Comparison of ENCODE assay signal across 7 mouse cellular contexts in genomic region chr11:79994271-79994988, GRCm38 (mm10). TPM values are rescaled to one million over a fixed set of nuclear protein-coding genes. Genes with fewer than 3 reads are reported as not detected.
DNase-seq lines count a peak whose midpoint lies in the region; ATAC-seq lines count a peak whose summit lies in the region.

No protein-coding gene starts in this region.

- H3K27me3 ChIP-seq in lung, embryonic 16.5 days (ENCODE audit: control insufficient read depth, insufficient read depth, low read depth, low read length), result no peaks in the 10 kb centered on the region
- H3K27me3 ChIP-seq in embryonic facial prominence, embryonic 15.5 days, result no peaks in the 10 kb centered on the region
- H3K27me3 ChIP-seq in limb, embryonic 13.5 days, result no peaks in the 10 kb centered on the region
- H3K27me3 ChIP-seq in stomach, embryonic 16.5 days (ENCODE audit: control insufficient read depth, insufficient read depth, low read length), result no peaks in the 10 kb centered on the region

- peak overlapping the region; percentile 98 for H3K4me3 ChIP-seq in lung, embryonic 16.5 days (ENCODE audit: low read length)
- H3K4me3 ChIP-seq in embryonic facial prominence, embryonic 15.5 days (replicated peaks), result peak overlapping the region; percentile 76
- H3K4me3 ChIP-seq in limb, embryonic 13.5 days, result peak overlapping the region; percentile 70
- peak overlapping the region; percentile 80 for H3K4me3 ChIP-seq in stomach, embryonic 16.5 days (replicated peaks; ENCODE audit: low read length)

- no peak for DNase-seq in lung, postnatal 10 days
- no peak for DNase-seq in natural killer cell, adult 2 months (ENCODE audit: low spot score in 2 of 2)
- DNase-seq in layer of hippocampus, adult 9-11 months, result no peak

- H3K9me3 ChIP-seq in lung, embryonic 16.5 days (ENCODE audit: control insufficient read depth, low read length), result no peaks in the 10 kb centered on the region
- no peaks in the 10 kb centered on the region for H3K9me3 ChIP-seq in embryonic facial prominence, embryonic 15.5 days (replicated peaks)
- H3K9me3 ChIP-seq in limb, embryonic 13.5 days, result no peaks in the 10 kb centered on the region
- no peaks in the 10 kb centered on the region for H3K9me3 ChIP-seq in stomach, embryonic 16.5 days (replicated peaks; ENCODE audit: control insufficient read depth, low read length)

- H3K36me3 ChIP-seq in lung, embryonic 16.5 days (ENCODE audit: control insufficient read depth, insufficient read depth, low read length), result peaks cover 7% of the 10 kb centered on the region; the same call in 1 of the 2 replicates
- peaks cover 6% of the 10 kb centered on the region; the same call in 1 of the 2 replicates for H3K36me3 ChIP-seq in embryonic facial prominence, embryonic 15.5 days
- H3K36me3 ChIP-seq in limb, embryonic 13.5 days, result peaks cover 21% of the 10 kb centered on the region
- 0 out of 2 replicates have a peak, but pooled peaks cover 5% of the 10 kb centered on the region for H3K36me3 ChIP-seq in stomach, embryonic 16.5 days (ENCODE audit: control insufficient read depth, insufficient read depth, low read length)

- 2% methylated on average over 7 of the region's 7 CpGs for WGBS in lung, embryonic 16.5 days
- WGBS in embryonic facial prominence, embryonic 15.5 days, result 2% methylated on average over 7 of the region's 7 CpGs
- WGBS in limb, embryonic 13.5 days, result 6% methylated on average over 7 of the region's 7 CpGs
- 3% methylated on average over 7 of the region's 7 CpGs for WGBS in stomach, embryonic 16.5 days

- peak overlapping the region; percentile 69 for H3K4me2 ChIP-seq in lung, embryonic 16.5 days (ENCODE audit: low read depth, low read length)
- peak overlapping the region; percentile 80 for H3K4me2 ChIP-seq in embryonic facial prominence, embryonic 15.5 days (replicated peaks)
- H3K4me2 ChIP-seq in limb, embryonic 13.5 days (replicated peaks), result peak overlapping the region; percentile 68
- peak overlapping the region; percentile 70 for H3K4me2 ChIP-seq in stomach, embryonic 16.5 days (ENCODE audit: low read depth, low read length)

- H3K4me1 ChIP-seq in lung, embryonic 16.5 days (replicated peaks; ENCODE audit: control insufficient read depth, insufficient read depth, low read length), result peaks cover 2% of the 10 kb centered on the region; the same call in 1 of the 2 replicates
- H3K4me1 ChIP-seq in embryonic facial prominence, embryonic 15.5 days, result no peaks in the 10 kb centered on the region
- H3K4me1 ChIP-seq in limb, embryonic 13.5 days, result 0 out of 2 replicates have a peak, but pooled peaks cover 3% of the 10 kb centered on the region
- no peaks in the 10 kb centered on the region; the same call in 1 of the 2 replicates for H3K4me1 ChIP-seq in stomach, embryonic 16.5 days (ENCODE audit: control insufficient read depth, insufficient read depth, low read length)

- no peak for ATAC-seq in lung, embryonic 16.5 days (ENCODE audit: low read depth)
- ATAC-seq in embryonic facial prominence, embryonic 15.5 days (ENCODE audit: insufficient number of reproducible peaks, low FRiP score, low TSS enrichment, low read depth), result no peak
- ATAC-seq in limb, embryonic 13.5 days (ENCODE audit: low FRiP score, low read depth), result no peak
- ATAC-seq in stomach, embryonic 16.5 days (ENCODE audit: insufficient read depth, low FRiP score), result no peak

- no peak overlapping the region for H3K27ac ChIP-seq in lung, embryonic 16.5 days (ENCODE audit: low read length)
- H3K27ac ChIP-seq in embryonic facial prominence, embryonic 15.5 days (replicated peaks), result no peak overlapping the region
- H3K27ac ChIP-seq in limb, embryonic 13.5 days, result no peak overlapping the region
- H3K27ac ChIP-seq in stomach, embryonic 16.5 days (ENCODE audit: low read length), result no peak overlapping the region

- peak overlapping the region; percentile 96 for H3K9ac ChIP-seq in lung, embryonic 16.5 days (ENCODE audit: low read length)
- H3K9ac ChIP-seq in embryonic facial prominence, embryonic 15.5 days, result peak overlapping the region; percentile 91; the same call in 1 of the 2 replicates
- peak overlapping the region; percentile 90 for H3K9ac ChIP-seq in limb, embryonic 13.5 days
- peak overlapping the region; percentile 93; the same call in 1 of the 2 replicates for H3K9ac ChIP-seq in stomach, embryonic 16.5 days (ENCODE audit: low read length)

RNA-seq across cellular contexts. Expression of gene Suz12, which starts 1.5 kb away (rescaled TPM):
- polyA plus RNA-seq in lung, embryonic 16.5 days (2015; fragmentation: Nextera tagmentation; extraction: Ambion mirVana), result 18.1 and 18.4 TPM in 2 replicates
- polyA plus RNA-seq in embryonic facial prominence, embryonic 15.5 days (2015; fragmentation: Nextera tagmentation; extraction: Ambion mirVana), result 18.0 and 18.1 TPM in 2 replicates
- polyA plus RNA-seq in limb, embryonic 13.5 days (2015; fragmentation: Nextera tagmentation; extraction: Ambion mirVana), result 24.5 and 24.9 TPM in 2 replicates
- polyA plus RNA-seq in stomach, embryonic 16.5 days (2015; fragmentation: Nextera tagmentation; extraction: Ambion mirVana), result 13.5 and 17.8 TPM in 2 replicates

RNA-seq across cellular contexts. Expression of gene Utp6, which starts 32.2 kb away (rescaled TPM):
- polyA plus RNA-seq in lung, embryonic 16.5 days (2015; fragmentation: Nextera tagmentation; extraction: Ambion mirVana), result 41.5 and 46.6 TPM in 2 replicates
- 45.2 and 52.1 TPM in 2 replicates for polyA plus RNA-seq in embryonic facial prominence, embryonic 15.5 days (2015; fragmentation: Nextera tagmentation; extraction: Ambion mirVana)
- 57.9 and 64.0 TPM in 2 replicates for polyA plus RNA-seq in limb, embryonic 13.5 days (2015; fragmentation: Nextera tagmentation; extraction: Ambion mirVana)
- 40.2 and 50.4 TPM in 2 replicates for polyA plus RNA-seq in stomach, embryonic 16.5 days (2015; fragmentation: Nextera tagmentation; extraction: Ambion mirVana)
